Mouse (Mus musculus) heart, embryonic 16.5 days (tissue): ENCODE results near the gene Kdm7a. TPM values are rescaled to one million over a fixed set of nuclear protein-coding genes. Genes with fewer than 3 reads are reported as not detected.

Source experiments
- ATAC-seq: fragments of 200-750 bp; cut with Nextera tagmentation; replicated peaks from 2 replicates; pipeline ENCODE4 v1.8.0; 2017; ENCODE audit warnings: moderate number of reproducible peaks; ENCODE audit not compliant: insufficient read depth, low FRiP score; ENCODE audit errors: extremely low read depth
- H3K27ac ChIP-seq: fragments of 300-500 bp; sonication (generic); 2 replicates; pipeline ENCODE4 v1.5.1; 2014; ENCODE audit warnings: mild to moderate bottlenecking, low read length, control low read depth, moderate library complexity
- H3K27me3 ChIP-seq: fragments of 300-500 bp; sonication (generic); 2 replicates; pipeline ENCODE4 v1.6.1; 2014; ENCODE audit warnings: low read length, mixed read lengths; ENCODE audit not compliant: control insufficient read depth, insufficient read depth
- H3K36me3 ChIP-seq: fragments of 300-500 bp; sonication (generic); 2 replicates; pipeline ENCODE4 v1.6.1; 2014; ENCODE audit not compliant: control insufficient read depth, insufficient read depth
- H3K4me1 ChIP-seq: fragments of 300-500 bp; sonication (generic); 2 replicates; pipeline ENCODE4 v1.6.1; 2014; ENCODE audit warnings: low read length, mixed read lengths; ENCODE audit not compliant: control insufficient read depth, insufficient read depth
- H3K4me2 ChIP-seq: fragments of 300-500 bp; sonication (generic); 2 replicates; pipeline ENCODE4 v1.6.1; 2014; ENCODE audit warnings: low read depth, mild to moderate bottlenecking, control low read depth, low read length
- H3K4me3 ChIP-seq: fragments of 300-500 bp; sonication (generic); 2 replicates; pipeline ENCODE4 v1.5.1; 2014; ENCODE audit warnings: mild to moderate bottlenecking, control low read depth, low read length
- H3K9ac ChIP-seq: fragments of 300-500 bp; sonication (generic); 2 replicates; pipeline ENCODE4 v1.6.1; 2014; ENCODE audit warnings: low read length, control low read depth
- H3K9me3 ChIP-seq: fragments of 300-500 bp; sonication (generic); replicated peaks from 2 replicates; pipeline ENCODE4 v1.6.1; 2016; ENCODE audit warnings: low read length; ENCODE audit not compliant: control insufficient read depth
- WGBS: fragments of 180-500 bp; shearing (Covaris S2); extraction: QIAGEN DNeasy Blood & Tissue Kit; methylation state at CpG from one replicate; pipeline ENCODE4 v1.1.7; 2014; 5-methylcytosine and 5-hydroxymethylcytosine counted together
- polyA plus RNA-seq: library from polyadenylated mRNA; unstranded; fragments of >200 nt; fragmentation: Nextera tagmentation; extraction: Ambion mirVana; gene quantifications from 2 replicates; pipeline ENCODE4 v1.2.1, GENCODE M21; 2015

The Kdm7a gene
- polyA plus RNA-seq, 1 experiment from 2014 or later, result 4.3 TPM

DNA sequence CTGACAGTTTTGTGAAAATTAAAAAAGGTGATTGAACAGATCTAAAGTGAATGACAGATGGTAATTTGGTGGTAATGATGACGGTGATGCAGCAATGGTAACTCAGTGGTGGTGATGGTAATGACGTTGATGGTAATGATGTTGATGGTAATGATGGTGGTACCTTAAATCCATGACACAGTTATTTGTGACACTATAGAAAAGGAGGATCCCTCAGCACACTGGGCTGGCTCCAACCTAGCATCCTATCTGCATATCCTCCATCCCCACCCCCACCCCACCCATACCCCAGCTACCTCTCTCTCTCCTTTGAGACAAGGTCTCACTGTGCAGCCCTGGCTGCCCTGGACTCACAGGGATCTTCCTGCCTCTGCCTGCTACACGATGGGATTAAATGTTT is 34.4 kb upstream of the Kdm7a start:
- H3K9me3 ChIP-seq, result no peaks in the 10 kb centered on the region
- no peak overlapping the region for H3K9ac ChIP-seq
- 80% methylated on average over 3 of the region's 3 CpGs for WGBS
- no peak overlapping the region for H3K27ac ChIP-seq
- no peaks in the 10 kb centered on the region for H3K27me3 ChIP-seq
- peaks cover 19% of the 10 kb centered on the region for H3K4me1 ChIP-seq
- ATAC-seq, result no peak
- H3K4me3 ChIP-seq, result no peak overlapping the region
- no peaks in the 10 kb centered on the region for H3K36me3 ChIP-seq
- no peak overlapping the region for H3K4me2 ChIP-seq

DNA sequence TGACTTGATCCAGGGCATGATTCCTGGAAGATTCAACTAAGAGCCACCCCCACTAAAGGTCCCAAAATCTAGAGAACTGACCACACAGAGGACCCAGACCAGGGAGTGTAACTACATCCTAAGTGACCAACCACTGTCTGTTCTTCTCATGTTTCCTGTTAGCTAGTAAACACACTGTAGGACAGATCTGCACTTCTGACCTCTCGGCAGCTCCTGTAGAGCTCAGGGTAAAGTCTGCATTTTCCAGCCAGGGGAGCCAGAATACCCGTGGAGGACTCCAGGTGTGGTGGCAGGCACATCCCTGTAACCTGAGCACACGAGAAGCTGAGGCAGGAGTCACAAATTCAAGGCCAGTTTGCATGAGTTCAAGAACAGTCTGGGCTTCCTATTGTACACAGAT is 31.3 kb upstream of the Kdm7a start:
- ATAC-seq, result no peak

DNA sequence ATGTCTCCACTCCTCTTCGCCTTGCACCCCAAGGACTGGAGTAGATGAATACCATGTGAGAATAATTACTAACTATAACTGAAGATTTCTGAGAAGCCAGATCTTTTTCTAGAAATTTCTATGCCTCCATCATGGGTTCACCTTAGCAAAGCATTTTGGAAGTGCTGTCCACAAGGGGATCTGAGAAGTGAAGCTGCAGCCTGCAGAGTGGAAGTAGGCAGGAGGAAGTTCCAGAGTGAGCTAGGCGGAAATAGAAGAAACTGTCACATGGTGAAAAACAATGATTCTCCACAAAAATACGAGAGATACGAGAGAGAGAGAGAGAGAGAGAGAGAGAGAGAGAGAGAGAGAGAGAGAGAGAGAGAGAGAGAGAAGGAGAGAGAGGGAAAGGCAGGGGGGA is 26.0 kb upstream of the Kdm7a start:
- ATAC-seq, result no peak
- Histone ChIP-seq H3K9me3 (no peaks in the 10 kb centered on the region), H3K36me3 (no peaks in the 10 kb centered on the region), H3K4me3 (no peak overlapping the region), H3K4me1 (no peaks in the 10 kb centered on the region), H3K27ac (no peak overlapping the region), H3K4me2 (no peak overlapping the region), H3K27me3 (no peaks in the 10 kb centered on the region), H3K9ac (no peak overlapping the region)
- WGBS, result 77% methylated on average over 4 of the region's 4 CpGs

More for the DNA sequence above, 31.3 kb upstream of the Kdm7a start:
- WGBS, result 45% methylated on average over 3 of the region's 3 CpGs
- Histone ChIP-seq H3K9ac (no peak overlapping the region), H3K4me3 (no peak overlapping the region), H3K27ac (no peak overlapping the region), H3K27me3 (no peaks in the 10 kb centered on the region), H3K9me3 (no peaks in the 10 kb centered on the region), H3K4me2 (no peak overlapping the region), H3K36me3 (no peaks in the 10 kb centered on the region), H3K4me1 (peaks cover 7% of the 10 kb centered on the region)

DNA sequence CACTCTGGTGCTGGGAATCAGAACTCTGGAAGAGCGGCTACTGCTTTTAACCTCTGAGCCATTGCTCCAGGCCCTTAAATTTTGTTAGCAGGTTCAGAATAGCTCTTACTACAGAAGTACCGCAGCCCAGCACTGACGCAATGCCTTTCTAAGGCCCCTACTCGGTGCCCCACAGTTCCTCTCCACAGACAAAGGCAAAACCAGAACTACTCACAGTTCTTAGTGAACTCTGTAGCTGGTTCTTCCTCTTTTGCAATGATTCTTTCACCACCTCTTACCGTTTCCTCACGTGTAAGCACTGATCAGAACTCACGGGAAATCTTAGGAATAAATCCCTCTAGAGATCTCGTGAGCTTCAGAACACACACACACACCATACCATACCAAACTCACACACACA is 24.1 kb upstream of the Kdm7a start:
- no peak overlapping the region for H3K4me2 ChIP-seq
- no peak overlapping the region for H3K4me3 ChIP-seq
- H3K36me3 ChIP-seq, result no peaks in the 10 kb centered on the region
- H3K9me3 ChIP-seq, result no peaks in the 10 kb centered on the region
- ATAC-seq, result no peak
- WGBS, result 82% methylated on average over 8 of the region's 8 CpGs
- no peaks in the 10 kb centered on the region for H3K27me3 ChIP-seq
- no peak overlapping the region for H3K9ac ChIP-seq
- no peak overlapping the region for H3K27ac ChIP-seq
- no peaks in the 10 kb centered on the region for H3K4me1 ChIP-seq

DNA sequence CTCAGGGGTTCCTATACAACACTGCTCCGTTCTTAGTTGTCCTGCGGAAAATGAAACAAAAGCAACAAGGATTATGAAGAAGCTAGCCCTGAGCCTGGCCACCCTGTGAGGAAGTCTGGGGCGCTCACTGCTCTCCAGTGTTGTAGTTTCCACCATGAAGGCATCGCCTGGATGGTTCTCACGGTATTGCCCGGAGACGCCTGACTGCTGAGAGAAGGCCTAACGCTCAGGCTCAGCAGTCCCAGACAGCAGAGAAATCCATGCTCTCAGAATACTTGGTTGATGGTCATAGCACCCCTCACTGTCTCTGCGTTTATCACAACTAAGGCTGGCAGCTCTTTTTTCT is 20.0 kb upstream of the Kdm7a start:
- Histone ChIP-seq H3K9me3 (no peaks in the 10 kb centered on the region), H3K27me3 (no peaks in the 10 kb centered on the region), H3K9ac (no peak overlapping the region), H3K27ac (no peak overlapping the region), H3K4me2 (peak overlapping the region; percentile 7; the same call in 1 of the 2 replicates), H3K4me3 (no peak overlapping the region), H3K4me1 (no peaks in the 10 kb centered on the region), H3K36me3 (no peaks in the 10 kb centered on the region)
- WGBS, result 52% methylated on average over 9 of the region's 9 CpGs
- no peak for ATAC-seq

DNA sequence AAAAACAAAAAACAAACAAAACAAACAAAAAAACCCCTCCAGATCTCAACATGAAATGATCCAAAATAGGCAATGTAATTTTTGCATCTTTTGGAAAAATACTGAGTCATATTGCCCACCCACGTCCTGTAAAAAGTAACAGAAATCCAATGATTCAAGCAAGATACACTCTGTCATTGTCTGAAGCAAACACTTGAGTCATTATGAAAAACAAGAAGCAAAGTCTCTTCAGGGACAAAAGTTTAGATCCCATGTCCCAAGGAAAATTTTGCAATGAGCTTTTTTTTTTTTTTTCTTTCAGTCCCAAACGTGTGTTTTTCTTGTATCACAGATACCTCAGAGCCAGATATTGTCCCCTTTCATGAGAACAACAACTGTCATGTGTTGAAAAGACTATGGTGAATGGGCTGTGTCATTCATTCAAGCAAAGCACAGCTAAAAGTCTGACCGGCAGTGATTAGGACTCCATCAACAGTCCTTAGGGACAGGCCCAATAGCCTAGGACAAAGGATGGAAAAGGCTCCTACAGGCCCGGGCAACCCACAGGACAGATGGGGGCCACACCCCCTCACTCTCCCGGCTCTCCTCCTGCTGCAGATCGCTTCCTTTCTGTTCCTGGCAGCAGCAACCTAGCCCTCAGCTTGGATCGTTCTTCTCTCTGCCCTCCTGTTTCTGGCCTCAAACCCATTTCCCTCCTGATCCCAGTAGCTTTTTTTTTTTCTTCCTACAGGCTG is 19.5 kb upstream of the Kdm7a start:
- Histone ChIP-seq H3K4me1 (no peaks in the 10 kb centered on the region), H3K27me3 (no peaks in the 10 kb centered on the region), H3K9ac (no peak overlapping the region), H3K36me3 (no peaks in the 10 kb centered on the region), H3K27ac (no peak overlapping the region), H3K9me3 (no peaks in the 10 kb centered on the region), H3K4me3 (no peak overlapping the region), H3K4me2 (peak overlapping the region; percentile 7; the same call in 1 of the 2 replicates)
- 29% methylated on average over 7 of the region's 7 CpGs for WGBS
- no peak for ATAC-seq

DNA sequence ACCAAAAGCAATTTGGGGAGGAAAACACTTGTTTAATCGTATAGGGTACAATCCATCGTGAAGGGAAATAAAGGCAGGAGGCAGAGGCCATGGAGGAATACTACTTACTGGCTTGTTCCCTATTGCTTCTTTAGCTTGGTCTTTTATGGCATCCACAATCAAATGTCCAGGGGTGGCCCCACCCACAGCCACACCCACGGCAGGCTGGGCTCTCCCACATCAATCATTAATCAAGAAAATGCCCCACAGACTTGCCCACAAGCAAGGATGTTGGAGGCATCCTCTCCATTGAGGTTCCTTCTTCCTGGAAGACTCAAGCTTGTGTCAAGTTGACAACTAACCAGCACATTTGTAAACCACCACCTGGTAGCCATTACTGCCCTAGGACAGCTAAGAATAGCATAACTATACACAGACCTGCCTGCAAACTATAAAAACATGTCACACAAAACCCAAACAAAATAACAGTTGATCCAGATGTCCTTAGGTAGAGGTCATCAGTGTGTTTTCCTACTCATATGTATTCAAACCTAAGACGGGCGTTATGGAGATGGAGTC is 16.8 kb upstream of the Kdm7a start:
- ATAC-seq, result no peak
- Histone ChIP-seq H3K9me3 (no peaks in the 10 kb centered on the region), H3K27ac (no peak overlapping the region), H3K4me2 (no peak overlapping the region), H3K4me1 (no peaks in the 10 kb centered on the region), H3K4me3 (no peak overlapping the region), H3K36me3 (no peaks in the 10 kb centered on the region), H3K27me3 (no peaks in the 10 kb centered on the region), H3K9ac (no peak overlapping the region)
- 77% methylated on average over 5 of the region's 5 CpGs for WGBS

DNA sequence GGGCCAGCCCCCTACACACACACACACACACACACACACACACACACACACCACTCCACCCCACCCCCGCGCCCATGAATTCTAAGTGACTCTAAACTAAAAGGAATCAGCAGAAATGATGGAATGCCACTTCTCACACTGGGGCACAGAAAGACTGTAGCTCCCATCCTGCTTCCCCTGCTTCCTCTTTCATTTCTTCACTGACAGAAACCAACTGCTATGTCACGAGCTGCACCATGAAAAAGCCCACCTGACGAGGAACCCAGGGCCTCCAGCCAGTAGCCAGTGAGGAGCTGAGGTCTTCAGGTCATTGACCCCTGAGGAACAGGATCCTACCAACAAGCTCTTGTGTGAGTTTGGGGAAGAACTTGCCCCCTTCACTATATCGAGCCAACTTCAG is 15.9 kb upstream of the Kdm7a start:
- Histone ChIP-seq H3K4me2 (no peak overlapping the region), H3K9ac (no peak overlapping the region), H3K4me3 (no peak overlapping the region), H3K36me3 (no peaks in the 10 kb centered on the region), H3K27ac (no peak overlapping the region), H3K4me1 (no peaks in the 10 kb centered on the region), H3K9me3 (no peaks in the 10 kb centered on the region), H3K27me3 (no peaks in the 10 kb centered on the region)
- WGBS, result 70% methylated on average over 5 of the region's 5 CpGs
- no peak for ATAC-seq

DNA sequence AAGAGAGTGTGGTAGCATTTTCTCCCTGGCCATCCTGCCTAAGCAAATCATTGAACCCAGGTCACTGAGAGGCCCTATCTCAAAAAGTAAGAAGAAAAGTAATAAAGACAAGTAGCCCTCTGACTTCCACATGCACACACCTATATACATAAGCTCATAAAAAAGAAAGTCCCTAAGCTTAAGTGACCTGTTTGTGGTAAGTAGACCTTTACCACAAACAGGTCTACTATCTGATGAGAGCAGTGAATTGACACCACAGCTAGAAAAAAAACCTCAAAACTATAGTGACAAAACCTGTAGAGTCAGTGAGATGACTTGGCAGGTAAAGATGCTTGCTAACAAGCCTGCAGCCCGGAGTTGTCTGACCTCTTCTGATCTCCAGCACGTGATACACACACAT is 11.4 kb upstream of the Kdm7a start:
- no peak overlapping the region for H3K4me2 ChIP-seq
- no peaks in the 10 kb centered on the region for H3K27me3 ChIP-seq
- H3K27ac ChIP-seq, result no peak overlapping the region
- no peak overlapping the region for H3K4me3 ChIP-seq
- no peaks in the 10 kb centered on the region for H3K9me3 ChIP-seq
- 79% methylated on average over 2 of the region's 2 CpGs for WGBS
- H3K9ac ChIP-seq, result no peak overlapping the region
- no peaks in the 10 kb centered on the region for H3K4me1 ChIP-seq
- H3K36me3 ChIP-seq, result no peaks in the 10 kb centered on the region
- no peak for ATAC-seq
